ENCODE assay signal across 28 mouse cellular contexts in genomic region chr12:93993875-93994274, GRCm38 (mm10).
DNase-seq lines count a peak whose midpoint lies in the region; ATAC-seq and TF ChIP-seq lines count a peak whose summit lies in the region.
"Had no signal": no experiment of that assay in that cellular context is flagged by ENCODE, and none has a peak within 500 bp of the region (broad histone marks: within the 10 kb centered on the region; RNA-seq: fewer than 3 reads in every experiment).

No protein-coding gene starts in this region.

- peak; percentile 77 for DNase-seq in forebrain, embryonic 14.5 days (ENCODE audit: low spot score)
- DNase-seq in layer of hippocampus, adult 18-20 months (ENCODE audit: low spot score in 2 of 2) = peak; percentile 16 to 54
- no peak for DNase-seq in layer of hippocampus, postnatal 25 days (ENCODE audit: extremely low spot score in 1 of 2, low spot score in 1 of 2)
- peak; percentile 69 for DNase-seq in brain, adult 2 months (ENCODE audit: low read depth, low spot score)
- DNase-seq in layer of hippocampus, adult 2 months (ENCODE audit: low spot score in 2 of 2) = peak; percentile 35 to 48
- no peak for DNase-seq in gastrocnemius, adult 18-20 months (ENCODE audit: low spot score)
- DNase-seq in spleen, postnatal 14 days (ENCODE audit: low spot score in 2 of 2) = no peak
- DNase-seq: adrenal gland, adult 8-10 months; cerebellum, adult 11 months; cerebellum, adult 9-10 months; gastrocnemius, postnatal 10 days; heart, postnatal 10 days; kidney, adult 18-20 months; kidney, postnatal 25 days; liver, postnatal 0 days; lung, postnatal 36 days; thymus, adult 18-20 months; thymus, postnatal 25 days had no signal

- no peaks in the 10 kb centered on the region for H3K36me3 ChIP-seq in forebrain, embryonic 14.5 days (ENCODE audit: control insufficient read depth, insufficient read depth, low read length)
- no peaks in the 10 kb centered on the region for H3K36me3 ChIP-seq in forebrain, embryonic 12.5 days (replicated peaks)
- H3K36me3 ChIP-seq: embryonic facial prominence, embryonic 13.5 days; G1E; heart, embryonic 13.5 days; kidney, embryonic 15.5 days; limb, embryonic 13.5 days; liver, embryonic 12.5 days had no signal

- H3K27me3 ChIP-seq in forebrain, embryonic 14.5 days (replicated peaks; ENCODE audit: control insufficient read depth, insufficient read depth, low read length) = no peaks in the 10 kb centered on the region
- no peaks in the 10 kb centered on the region for H3K27me3 ChIP-seq in forebrain, embryonic 12.5 days
- H3K27me3 ChIP-seq: embryonic facial prominence, embryonic 13.5 days; heart, embryonic 13.5 days; kidney, embryonic 15.5 days; limb, embryonic 13.5 days; liver, embryonic 12.5 days had no signal

- no peak overlapping the region for H3K27ac ChIP-seq in forebrain, embryonic 14.5 days (ENCODE audit: low read depth, low read length)
- H3K27ac ChIP-seq in forebrain, embryonic 12.5 days = no peak overlapping the region
- H3K27ac ChIP-seq in layer of hippocampus, adult 2 months = peak overlapping the region; percentile 49; the same call in 1 of the 2 replicates
- H3K27ac ChIP-seq: embryonic facial prominence, embryonic 13.5 days; heart, embryonic 13.5 days; kidney, embryonic 15.5 days; limb, embryonic 13.5 days; liver, embryonic 12.5 days had no signal

- no peaks in the 10 kb centered on the region for H3K4me1 ChIP-seq in forebrain, embryonic 14.5 days (ENCODE audit: control insufficient read depth, insufficient read depth, low read length)
- no peaks in the 10 kb centered on the region for H3K4me1 ChIP-seq in forebrain, embryonic 12.5 days
- H3K4me1 ChIP-seq: embryonic facial prominence, embryonic 13.5 days; heart, embryonic 13.5 days; kidney, embryonic 15.5 days; limb, embryonic 13.5 days; liver, embryonic 12.5 days had no signal

- 77% methylated on average over 6 of the region's 6 CpGs for WGBS in forebrain, embryonic 14.5 days
- 91% methylated on average over 6 of the region's 6 CpGs for WGBS in forebrain, embryonic 12.5 days

- no peak overlapping the region for H3K4me2 ChIP-seq in forebrain, embryonic 14.5 days (ENCODE audit: low read length)
- no peak overlapping the region for H3K4me2 ChIP-seq in forebrain, embryonic 12.5 days
- H3K4me2 ChIP-seq: embryonic facial prominence, embryonic 13.5 days; heart, embryonic 13.5 days; kidney, embryonic 15.5 days; limb, embryonic 13.5 days; liver, embryonic 12.5 days; midbrain, embryonic 11.5 days had no signal

- ATAC-seq in forebrain, embryonic 14.5 days = 0 out of 2 replicates have a peak, but pooled peaks have one; percentile 50
- ATAC-seq in forebrain, embryonic 12.5 days (ENCODE audit: low FRiP score) = no peak
- ATAC-seq: hindbrain, embryonic 16.5 days; liver, embryonic 12.5 days; liver, postnatal 0 days; midbrain, embryonic 16.5 days had no signal

- TF ChIP-seq CTCF in layer of hippocampus, adult 2 months (conservative IDR thresholded peaks at IDR 0.05) = no peak

- no peaks in the 10 kb centered on the region for H3K9me3 ChIP-seq in forebrain, embryonic 14.5 days (replicated peaks; ENCODE audit: control insufficient read depth, low read length)
- H3K9me3 ChIP-seq in forebrain, embryonic 12.5 days = no peaks in the 10 kb centered on the region
- H3K9me3 ChIP-seq: embryonic facial prominence, embryonic 13.5 days; G1E; heart, embryonic 13.5 days; kidney, embryonic 15.5 days; limb, embryonic 13.5 days; liver, embryonic 12.5 days had no signal

- H3K9ac ChIP-seq in forebrain, embryonic 14.5 days (ENCODE audit: low read length) = no peak overlapping the region
- no peak overlapping the region for H3K9ac ChIP-seq in forebrain, embryonic 12.5 days
- H3K9ac ChIP-seq: embryonic facial prominence, embryonic 13.5 days; heart, embryonic 13.5 days; kidney, embryonic 15.5 days; limb, embryonic 13.5 days; liver, embryonic 12.5 days; liver, postnatal 0 days had no signal

- H3K4me3 ChIP-seq in forebrain, embryonic 14.5 days (ENCODE audit: low read depth, low read length) = no peak overlapping the region
- H3K4me3 ChIP-seq in forebrain, embryonic 12.5 days (replicated peaks) = no peak overlapping the region
- H3K4me3 ChIP-seq in layer of hippocampus, adult 2 months = no peak overlapping the region
- H3K4me3 ChIP-seq: embryonic facial prominence, embryonic 13.5 days; heart, embryonic 13.5 days; kidney, embryonic 15.5 days; limb, embryonic 13.5 days; liver, embryonic 12.5 days had no signal

Comparison
In these comparisons a context has a peak if more than half of its experiments do, and no peak if none do; other contexts are left out.
1. DNase-seq: peak in forebrain, embryonic 14.5 days (single experiment), layer of hippocampus, adult 18-20 months (2 of 2), brain, adult 2 months (single experiment) and layer of hippocampus, adult 2 months (2 of 2); none in layer of hippocampus, postnatal 25 days (0 of 2), gastrocnemius, adult 18-20 months (single experiment) and spleen, postnatal 14 days (0 of 2).